Mouse (Mus musculus): ENCODE measurements around the gene Pi4ka. TPM values are rescaled to one million over a fixed set of nuclear protein-coding genes. Genes with fewer than 3 reads are reported as not detected.

Pi4ka gene
- total and polyA plus RNA-seq, 3 experiments: 40.5 to 149 (median 88.4) TPM

DNA sequence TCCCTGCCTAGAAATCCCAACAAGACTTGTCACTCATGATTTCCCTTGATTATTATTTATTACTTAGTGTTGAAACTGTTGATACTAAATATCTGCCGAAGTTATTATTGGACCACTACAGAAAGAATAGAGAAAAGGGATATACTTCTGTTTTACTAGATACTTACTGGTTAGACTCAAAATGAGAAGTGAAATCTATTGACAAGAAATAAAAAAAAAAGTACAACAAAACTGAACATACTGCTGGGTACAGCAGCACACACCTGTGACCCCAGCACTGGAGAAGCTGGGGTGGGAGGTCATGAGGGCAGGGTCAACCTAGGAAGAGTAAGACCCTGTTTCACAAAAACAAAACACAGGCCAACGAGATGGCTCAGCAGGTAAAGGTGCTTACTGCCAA, 65.4 kb downstream of the Pi4ka start:
- Histone ChIP-seq H3K4me3 (replicated peaks in 1 of 3; ENCODE audit: low read depth in 2 of 3, low read length in 2 of 3, poor library complexity in 1 of 3) (peak overlapping the region in 2 of 3 experiments; percentile 38 to 45), H3K36me3 (replicated peaks in 1 of 2; ENCODE audit: control insufficient read depth in 1 of 2, insufficient read depth in 1 of 2, low read length in 1 of 2) (peaks cover 13 to 48% of the 10 kb centered on the region in 2 experiments), H3K27me3 (replicated peaks) (no peaks in the 10 kb centered on the region), H3K9me3 (replicated peaks; ENCODE audit: low read length) (no peaks in the 10 kb centered on the region), H3K27ac (ENCODE audit: insufficient read depth, low read depth) (peak overlapping the region; percentile 60), H3K9ac (ENCODE audit: insufficient read depth, low read depth) (no peak overlapping the region), H3K4me2 (ENCODE audit: insufficient read depth, low read depth, poor library complexity, severe bottlenecking) (no peak overlapping the region), H3K79me2 (replicated peaks; ENCODE audit: control insufficient read depth, extremely low read depth, insufficient read depth, poor library complexity, severe bottlenecking) (no peaks in the 10 kb centered on the region), H3K4me1 (ENCODE audit: control insufficient read depth in 1 of 2, insufficient read depth in 2 of 2) (peaks cover 3 to 49% of the 10 kb centered on the region in 2 experiments)
- TF ChIP-seq CHD2 (IDR thresholded peaks at IDR 0.05; ENCODE audit: low read length) (no peak), ZNF384 (IDR thresholded peaks at IDR 0.05; ENCODE audit: low read depth, low read length) (peak; percentile 67)
- DNase-seq (ENCODE audit: extremely low read depth): no peak
- in situ Hi-C loops (cut with MboI; ENCODE audit: low pct_ligation_motif_present, low pct_unique_long_range_greater_than_20kb, low sequenced_read_pairs): no loop called here
- dilution Hi-C loops (cut with MboI; ENCODE audit: extremely low pct_ligation_motif_present, extremely low pct_unique_long_range_greater_than_20kb, low sequenced_read_pairs): no loop called here

DNA sequence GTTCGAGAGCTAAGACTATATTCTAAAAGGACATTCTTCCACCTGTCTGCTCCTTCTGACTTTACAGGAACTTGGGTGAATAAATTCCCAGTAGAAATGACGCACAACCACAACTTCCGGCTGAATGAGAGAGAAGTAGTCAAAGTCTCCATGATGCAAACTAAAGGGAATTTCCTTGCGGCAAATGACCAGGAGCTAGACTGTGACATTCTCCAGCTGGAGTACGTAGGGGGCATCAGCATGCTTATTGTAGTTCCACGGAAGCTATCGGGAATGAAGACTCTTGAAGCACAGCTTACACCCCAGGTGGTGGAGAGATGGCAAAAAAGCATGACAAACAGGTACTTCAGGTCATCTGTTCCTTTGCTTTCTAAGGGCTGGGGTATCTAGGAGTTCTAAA, 66.4 kb downstream of the Pi4ka start:
- Histone ChIP-seq H3K9ac (ENCODE audit: insufficient read depth, low read depth) (peak overlapping the region; percentile 28; the same call in 1 of the 2 replicates), H3K4me2 (ENCODE audit: insufficient read depth, low read depth, poor library complexity, severe bottlenecking) (peak overlapping the region; percentile 46; the same call in 1 of the 2 replicates), H3K79me2 (replicated peaks; ENCODE audit: control insufficient read depth, extremely low read depth, insufficient read depth, poor library complexity, severe bottlenecking) (no peaks in the 10 kb centered on the region), H3K4me1 (ENCODE audit: control insufficient read depth in 1 of 2, insufficient read depth in 2 of 2) (peaks cover 3 to 55% of the 10 kb centered on the region in 2 experiments), H3K27me3 (replicated peaks) (no peaks in the 10 kb centered on the region), H3K36me3 (replicated peaks in 1 of 2; ENCODE audit: control insufficient read depth in 1 of 2, insufficient read depth in 1 of 2, low read length in 1 of 2) (peaks cover 13 to 49% of the 10 kb centered on the region in 2 experiments), H3K4me3 (replicated peaks in 1 of 3; ENCODE audit: low read depth in 2 of 3, low read length in 2 of 3, poor library complexity in 1 of 3) (peak overlapping the region; percentile 38 to 45 (median 44)), H3K9me3 (replicated peaks; ENCODE audit: low read length) (no peaks in the 10 kb centered on the region), H3K27ac (ENCODE audit: insufficient read depth, low read depth) (peak overlapping the region; percentile 49)
- in situ Hi-C loops (cut with MboI; ENCODE audit: low pct_ligation_motif_present, low pct_unique_long_range_greater_than_20kb, low sequenced_read_pairs) (loop anchor here (5.0 kb wide), 1 partner anchor 37 kb away; no protein-coding TSS in a partner anchor), dilution Hi-C loops (cut with MboI; ENCODE audit: extremely low pct_ligation_motif_present, extremely low pct_unique_long_range_greater_than_20kb, low sequenced_read_pairs) (no loop called here)
- TF ChIP-seq BHLHE40 (IDR thresholded peaks at IDR 0.05; ENCODE audit: low read depth, low read length): peak; percentile 59; the same call in 1 of the 2 replicates
- TF ChIP-seq IRF4 (IDR thresholded peaks at IDR 0.05; ENCODE audit: low read depth, low read length): peak; percentile 44; the same call in 1 of the 2 replicates
- TF ChIP-seq GABPA (IDR thresholded peaks at IDR 0.05; ENCODE audit: insufficient replicate concordance, low read depth, low read length): 0 out of 2 replicates have a peak, but pooled peaks have one; percentile 8
- peak; percentile 91 for TF ChIP-seq EP300 (IDR thresholded peaks at IDR 0.05; ENCODE audit: low read length)
- peak; percentile 83 for TF ChIP-seq SIN3A (IDR thresholded peaks at IDR 0.05; ENCODE audit: low read length)
- peak; percentile 67; the same call in 1 of the 2 replicates for TF ChIP-seq MAX (IDR thresholded peaks at IDR 0.05; ENCODE audit: low read length)
- no peak for TF ChIP-seq NRF1 (IDR thresholded peaks at IDR 0.05; ENCODE audit: low read depth, low read length)
- TF ChIP-seq USF2 (conservative IDR thresholded peaks at IDR 0.05; ENCODE audit: low read depth, low read length): no peak
- no peak for TF ChIP-seq POLR2AphosphoS2 (IDR thresholded peaks at IDR 0.05; ENCODE audit: low read depth, low read length)
- peak; percentile 97 for TF ChIP-seq ETS1 (conservative IDR thresholded peaks at IDR 0.05; ENCODE audit: low read depth, low read length)
- TF ChIP-seq MYC (IDR thresholded peaks at IDR 0.05; ENCODE audit: low read depth, low read length): peak; percentile 68
- no peak for TF ChIP-seq TBP (conservative IDR thresholded peaks at IDR 0.05; ENCODE audit: low read depth, low read length)
- peak; percentile 83 for TF ChIP-seq JUND (conservative IDR thresholded peaks at IDR 0.05; ENCODE audit: low read depth, low read length)
- 0 out of 2 replicates have a peak, but pooled peaks have one; percentile 37 for TF ChIP-seq MXI1 (IDR thresholded peaks at IDR 0.05; ENCODE audit: low read depth, low read length)
- no peak for TF ChIP-seq RAD21 (IDR thresholded peaks at IDR 0.05; ENCODE audit: low read depth, low read length)
- peak; percentile 37; the same call in 1 of the 2 replicates for TF ChIP-seq NELFE (IDR thresholded peaks at IDR 0.05; ENCODE audit: low read depth, low read length)
- no peak for TF ChIP-seq UBTF (IDR thresholded peaks at IDR 0.05; ENCODE audit: low read depth, low read length)
- peak; percentile 48 for TF ChIP-seq JUN (IDR thresholded peaks at IDR 0.05; ENCODE audit: insufficient read depth, low read depth, low read length)
- TF ChIP-seq TCF12 (IDR thresholded peaks at IDR 0.05; ENCODE audit: low read depth, low read length): peak; percentile 47; the same call in 1 of the 2 replicates
- 0 out of 2 replicates have a peak, but pooled peaks have one; percentile 47 for TF ChIP-seq MAFK (IDR thresholded peaks at IDR 0.05; ENCODE audit: insufficient replicate concordance, low read length)
- TF ChIP-seq MAZ (IDR thresholded peaks at IDR 0.05; ENCODE audit: low read depth, low read length): no peak
- no peak for TF ChIP-seq USF1 (IDR thresholded peaks at IDR 0.05; ENCODE audit: low read depth, low read length)
- no peak for TF ChIP-seq ZKSCAN1 (IDR thresholded peaks at IDR 0.05; ENCODE audit: borderline replicate concordance, low read depth, low read length)
- TF ChIP-seq RCOR1 (conservative IDR thresholded peaks at IDR 0.05; ENCODE audit: low read depth, low read length): peak; percentile 80; the same call in 1 of the 2 replicates
- TF ChIP-seq KAT2A (IDR thresholded peaks at IDR 0.05; ENCODE audit: insufficient replicate concordance, low read length): 0 out of 2 replicates have a peak, but pooled peaks have one; percentile 48
- TF ChIP-seq HCFC1 (IDR thresholded peaks at IDR 0.05; ENCODE audit: low read depth, low read length): peak; percentile 21; the same call in 1 of the 2 replicates
- peak; percentile 83 for DNase-seq (ENCODE audit: extremely low read depth)

All from CH12.LX (cell line).